Mouse (Mus musculus) heart, postnatal 10 days (tissue): Measurements from ENCODE around the gene Bub1b. TPM values are rescaled to one million over a fixed set of nuclear protein-coding genes. Genes with fewer than 3 reads are reported as not detected.
A peak's percentile ranks its signal among the peaks of the same experiment; 100 is the strongest.

Experiments
- DNase-seq, 2 experiments: peaks; one replicate each; pipeline ENCODE4 v3.0.0; 2021
- intact Hi-C: fragments of 180-260 bp; cut with DNase I; formaldehyde crosslinking; loops from one replicate; pipeline ENCODE4 v1.15.1; 2025
- total RNA-seq, 2 experiments: library from RNA; stranded (reverse); gene quantifications; 2 replicates each; pipeline ENCODE4 v1.2.3; 2021

Bub1b gene
- total RNA-seq, 2 experiments from 2014 or later = 15.4 to 15.9 TPM

DNA sequence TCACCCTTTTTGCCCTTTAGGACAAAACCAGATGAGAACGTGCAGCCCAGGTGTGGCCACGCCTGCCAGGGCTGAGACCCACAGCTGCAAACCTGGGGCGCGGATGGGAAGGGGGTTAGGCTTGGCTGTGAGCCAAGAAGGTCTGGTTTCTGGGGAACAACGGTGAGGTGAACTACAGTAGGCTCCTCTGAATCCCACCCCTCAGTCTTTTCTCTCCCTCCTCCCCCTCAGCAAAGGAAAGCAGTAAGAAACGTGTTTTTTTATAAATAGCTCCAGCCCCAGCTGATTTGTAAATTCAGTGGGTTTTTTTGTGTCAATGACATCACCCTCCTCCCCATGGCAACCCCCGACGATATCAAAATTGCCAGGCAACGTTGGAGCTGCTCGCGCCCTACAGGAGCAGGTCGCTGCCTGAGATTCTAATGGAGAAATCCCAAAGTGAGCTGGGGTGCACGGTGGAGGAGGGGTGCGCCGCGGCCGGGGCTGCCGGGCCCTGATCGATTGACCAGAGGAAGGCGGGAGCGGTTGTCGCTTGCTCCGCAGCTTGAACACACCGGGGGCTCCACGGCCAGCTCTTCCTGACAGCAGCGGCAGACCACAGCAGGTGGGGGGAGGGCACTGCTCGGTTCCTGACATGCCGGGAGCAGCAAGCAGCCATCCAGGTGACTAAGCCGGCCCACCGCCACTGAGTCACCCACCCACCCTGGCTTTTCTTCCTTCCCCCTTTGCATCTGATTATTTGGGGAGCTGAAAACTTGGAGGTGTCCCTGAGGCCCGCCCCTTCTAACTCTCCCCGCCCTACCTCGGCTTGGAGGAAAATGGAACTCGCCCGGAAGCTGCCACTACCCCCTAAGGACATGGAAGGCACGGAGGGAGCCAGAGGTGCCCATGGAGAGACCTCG lies 65.1 kb downstream of the Bub1b start, which contains the start of gene Pak6:
Gene Pak6, plus strand, starts transcription at position 402 of the 902 bp plus-strand sequence.
- DNase-seq = peak; percentile 41 to 48
- intact Hi-C loops = no loop called here

DNA sequence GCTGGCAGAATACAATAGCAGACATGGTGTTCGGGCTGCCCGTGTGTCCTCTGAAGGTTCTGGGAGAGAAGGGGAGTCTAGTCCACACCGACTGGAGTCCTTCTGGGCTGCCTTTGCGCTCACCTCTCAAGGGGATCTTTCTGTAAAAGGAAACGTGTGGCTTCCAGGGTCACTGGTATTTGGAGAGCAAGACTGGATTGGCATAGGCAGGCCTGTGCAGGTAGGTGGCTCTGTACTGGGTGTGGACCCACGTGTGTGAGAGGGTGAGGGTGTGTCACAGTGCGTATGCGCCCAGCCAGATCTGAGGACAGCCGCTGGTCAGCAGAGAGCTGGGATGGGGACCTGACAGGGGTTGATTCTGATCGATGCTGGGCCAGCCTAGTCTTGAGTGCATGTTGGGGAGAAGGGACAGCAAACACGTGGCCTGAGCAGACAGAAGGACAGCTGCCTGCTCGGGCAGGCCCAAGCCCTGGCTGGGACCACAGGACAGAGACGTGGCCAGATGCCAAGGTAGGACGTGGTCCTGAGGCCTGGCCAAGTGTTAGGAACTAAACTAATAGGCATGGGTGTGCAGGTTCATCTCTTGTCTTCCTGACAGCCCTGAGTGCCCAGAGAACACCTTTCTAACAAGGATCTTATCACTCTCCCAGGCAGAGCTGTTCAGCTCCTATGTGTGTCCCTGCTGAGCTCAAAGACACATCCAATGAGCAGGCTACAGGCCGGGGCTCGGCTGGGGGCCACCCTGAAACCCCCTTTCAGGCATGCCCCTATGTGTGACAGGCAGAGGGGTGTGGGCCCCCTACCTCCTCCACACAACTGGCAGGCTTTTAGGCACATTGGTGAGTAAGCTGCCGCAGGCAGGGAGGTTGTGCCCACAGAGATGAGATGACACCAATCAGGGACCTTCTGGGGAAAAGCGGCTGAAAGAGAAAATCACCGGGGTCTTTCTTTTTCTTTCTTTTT lies 66.1 kb downstream of the Bub1b start:
- intact Hi-C loops = no loop called here

GRCm38 (mm10) chr2:118664975-118665516 lies 67.0 kb downstream of the Bub1b start:
- no peak for DNase-seq
- intact Hi-C loops = no loop called here

More for the DNA sequence above, 66.1 kb downstream of the Bub1b start:
- DNase-seq = peak; percentile 59 to 78

GRCm38 (mm10) chr2:118665616-118666015 lies 67.6 kb downstream of the Bub1b start:
- no peak for DNase-seq
- intact Hi-C loops = no loop called here

- intact Hi-C loops = no loop called here
- DNase-seq = no peak
Observed at GRCm38 (mm10) chr2:118667181-118667580, 69.2 kb downstream of the Bub1b start.

- DNase-seq = no peak
- intact Hi-C loops = no loop called here
Observed at GRCm38 (mm10) chr2:118669245-118669644, 71.2 kb downstream of the Bub1b start.

GRCm38 (mm10) chr2:118669785-118670184 lies 71.8 kb downstream of the Bub1b start:
- intact Hi-C loops = no loop called here
- peak; percentile 53 to 55 for DNase-seq

DNA sequence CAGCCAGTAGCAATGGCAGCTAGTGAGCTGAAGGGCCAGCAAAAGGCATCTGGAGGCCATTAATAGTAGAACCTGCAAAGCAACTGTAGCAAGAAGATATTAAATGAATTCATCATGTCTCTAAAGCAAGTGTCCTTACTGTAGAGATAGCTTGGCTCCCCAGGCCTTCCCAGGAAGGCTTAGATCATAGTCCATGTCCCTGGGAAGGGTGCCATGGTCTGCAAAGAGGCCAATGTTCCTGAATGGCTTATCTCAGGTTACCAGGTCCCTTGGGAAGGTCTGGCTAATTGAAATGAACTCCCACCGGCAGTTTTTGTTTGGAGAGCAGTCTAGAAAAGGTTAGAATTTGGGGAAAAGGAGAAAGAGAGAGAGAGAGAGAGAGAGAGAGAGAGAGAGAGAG lies 73.7 kb downstream of the Bub1b start:
- intact Hi-C loops = no loop called here
- DNase-seq = no peak

- intact Hi-C loops = no loop called here
- no peak for DNase-seq
Observed at GRCm38 (mm10) chr2:118673686-118674465, 75.9 kb downstream of the Bub1b start.

DNA sequence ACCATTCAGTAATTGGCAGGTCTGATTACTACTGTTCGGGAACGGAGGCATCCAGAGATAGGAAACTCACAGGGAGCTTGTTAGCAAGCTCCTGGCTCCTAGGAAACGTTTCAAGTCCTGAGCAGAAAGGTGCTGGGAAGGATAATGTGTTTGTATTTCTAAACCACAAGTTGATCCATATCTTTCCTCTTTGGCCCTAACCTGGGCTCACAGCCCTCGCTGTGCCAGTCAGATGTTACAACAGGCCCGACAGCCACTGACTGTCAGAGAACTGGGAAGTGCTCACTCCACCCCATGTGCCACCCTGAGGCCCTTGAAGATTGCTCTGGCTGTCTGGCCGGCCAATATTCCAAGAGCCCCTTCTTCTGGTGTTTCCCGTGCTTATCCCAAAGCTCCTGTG lies 76.5 kb downstream of the Bub1b start:
- intact Hi-C loops = no loop called here
- no peak for DNase-seq

GRCm38 (mm10) chr2:118676839-118677741 lies 79.1 kb downstream of the Bub1b start:
- intact Hi-C loops = no loop called here
- peak; percentile 40 to 50 for DNase-seq

- no peak for DNase-seq
- intact Hi-C loops = no loop called here
Observed at GRCm38 (mm10) chr2:118677817-118678216, 79.8 kb downstream of the Bub1b start.

GRCm38 (mm10) chr2:118679577-118679976 lies 81.6 kb downstream of the Bub1b start:
- no peak for DNase-seq
- intact Hi-C loops = no loop called here

- DNase-seq = no peak
- intact Hi-C loops = no loop called here
Observed at GRCm38 (mm10) chr2:118680926-118681325, 82.9 kb downstream of the Bub1b start.

- intact Hi-C loops = no loop called here
Observed at GRCm38 (mm10) chr2:118682544-118683260, 84.7 kb downstream of the Bub1b start.

GRCm38 (mm10) chr2:118685088-118685487 lies 87.1 kb downstream of the Bub1b start:
- intact Hi-C loops = no loop called here
- DNase-seq = no peak

More at GRCm38 (mm10) chr2:118682544-118683260, 84.7 kb downstream of the Bub1b start:
- peak in 1 of 2 experiments; percentile 55 for DNase-seq

GRCm38 (mm10) chr2:118686693-118687092 lies 88.7 kb downstream of the Bub1b start:
- intact Hi-C loops = no loop called here
- no peak for DNase-seq

- no peak for DNase-seq
- intact Hi-C loops = no loop called here
Observed at GRCm38 (mm10) chr2:118687791-118688190, 89.8 kb downstream of the Bub1b start.
